ENCODE assay signal across 9 mouse cellular contexts in the genomic region with DNA sequence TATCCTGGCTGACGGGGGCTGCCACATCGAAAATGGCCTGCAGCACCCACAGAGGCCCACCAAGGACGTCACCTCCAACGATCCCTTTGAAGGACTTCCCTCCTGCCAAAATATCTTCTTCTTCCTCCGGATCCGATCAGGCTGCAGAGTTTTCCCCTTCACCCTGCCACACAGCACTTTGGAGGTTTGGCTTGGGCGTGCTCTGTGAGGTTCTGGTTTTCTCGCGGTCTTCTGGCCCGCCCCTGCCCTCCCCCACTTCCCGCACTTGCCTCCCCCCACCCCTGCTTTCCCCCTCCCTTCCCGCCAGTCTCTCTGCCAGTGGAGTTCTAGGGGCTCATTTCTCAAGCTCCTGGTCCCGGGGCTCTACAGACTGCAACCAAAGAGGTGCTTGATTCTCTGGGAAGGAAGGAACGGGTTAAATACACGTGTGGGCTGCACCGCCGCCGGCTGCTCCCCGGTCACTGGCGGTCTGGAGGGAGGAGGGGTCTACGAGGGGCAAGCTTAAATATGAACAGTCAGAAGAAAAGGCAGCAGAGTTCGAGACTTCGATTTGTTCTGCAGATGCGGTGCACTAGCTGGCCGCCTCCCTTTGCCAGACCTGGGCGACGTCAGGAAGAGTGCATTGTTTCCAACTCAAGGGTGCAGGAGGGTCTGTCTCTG. TPM values are rescaled to one million over a fixed set of nuclear protein-coding genes. Genes with fewer than 3 reads are reported as not detected.
DNase-seq lines count a peak whose midpoint lies in the region; ATAC-seq and TF ChIP-seq lines count a peak whose summit lies in the region.
"Had no signal": no experiment of that assay in that cellular context is flagged by ENCODE, and none has a peak within 500 bp of the region (broad histone marks: within the 10 kb centered on the region; RNA-seq: fewer than 3 reads in every experiment).

TSS of gene Ntf3 (minus strand) at position 363 of the 660 bp plus-strand sequence.

- H3K4me1 ChIP-seq in forebrain, postnatal 0 days (ENCODE audit: insufficient read depth), result peaks cover 15% of the 10 kb centered on the region
- 0 out of 2 replicates have a peak, but pooled peaks cover 18% of the 10 kb centered on the region for H3K4me1 ChIP-seq in kidney, postnatal 0 days (replicated peaks; ENCODE audit: insufficient read depth, low read length)
- H3K4me1 ChIP-seq in thymus, adult 2 months (replicated peaks; ENCODE audit: control insufficient read depth, insufficient read depth, low read length), result no peaks in the 10 kb centered on the region

- H3K27me3 ChIP-seq in forebrain, postnatal 0 days (ENCODE audit: insufficient read depth, low read length), result peaks cover 49% of the 10 kb centered on the region
- H3K27me3 ChIP-seq in kidney, postnatal 0 days (ENCODE audit: insufficient read depth, low read length), result no peaks in the 10 kb centered on the region
- H3K27me3 ChIP-seq in thymus, adult 2 months (ENCODE audit: control insufficient read depth, insufficient read depth, low read length), result no peaks in the 10 kb centered on the region; the same call in 1 of the 2 replicates

- TF ChIP-seq CTCF in forebrain, postnatal 0 days (IDR thresholded peaks at IDR 0.05; ENCODE audit: low read depth), result no peak
- no peak for TF ChIP-seq CTCF in kidney, postnatal 0 days (IDR thresholded peaks at IDR 0.05; ENCODE audit: low read depth)
- no peak for TF ChIP-seq CTCF in thymus, adult 2 months (IDR thresholded peaks at IDR 0.05; ENCODE audit: borderline replicate concordance, control insufficient read depth, extremely low read depth, insufficient read depth, low read length, poor library complexity)

- ATAC-seq in forebrain, postnatal 0 days, result no peak
- ATAC-seq in kidney, postnatal 0 days (replicated peaks; ENCODE audit: low FRiP score, low read depth), result no peak

- no peak within 1 kb of the TSS for H3K9ac ChIP-seq in forebrain, postnatal 0 days
- H3K9ac ChIP-seq in kidney, postnatal 0 days (ENCODE audit: low read depth, low read length), result peak within 1 kb of the TSS; percentile 23; the same call in 1 of the 2 replicates

- no peaks in the 10 kb centered on the region for H3K9me3 ChIP-seq in forebrain, postnatal 0 days (ENCODE audit: low read length)
- no peaks in the 10 kb centered on the region for H3K9me3 ChIP-seq in kidney, postnatal 0 days (replicated peaks; ENCODE audit: low read length)

- H3K27ac ChIP-seq in forebrain, postnatal 0 days (ENCODE audit: low read depth, low read length), result no peak within 1 kb of the TSS
- H3K27ac ChIP-seq in kidney, postnatal 0 days, result no peak within 1 kb of the TSS
- H3K27ac ChIP-seq in thymus, adult 2 months (ENCODE audit: control insufficient read depth, insufficient read depth, low read length), result no peak within 1 kb of the TSS

- H3K4me3 ChIP-seq in forebrain, postnatal 0 days (ENCODE audit: low read depth, low read length), result peak within 1 kb of the TSS; percentile 9
- peak within 1 kb of the TSS; percentile 33 for H3K4me3 ChIP-seq in kidney, postnatal 0 days (replicated peaks; ENCODE audit: low read depth, low read length)
- no peak within 1 kb of the TSS for H3K4me3 ChIP-seq in thymus, adult 2 months (ENCODE audit: control insufficient read depth, insufficient read depth, low read length)

- DNase-seq in layer of hippocampus, postnatal 36 days, result no peak
- no peak for DNase-seq in layer of hippocampus, adult 11-12 months (ENCODE audit: low spot score)
- DNase-seq in forebrain, postnatal 0 days, result no peak
- peak; percentile 67 for DNase-seq in kidney, postnatal 0 days (ENCODE audit: low spot score)
- DNase-seq in retina, embryonic 14.5 days (ENCODE audit: low spot score), result peak; percentile 44
- no peak for DNase-seq in thymus, adult 2 months
- DNase-seq in right cerebral cortex, adult 18-20 months, result no peak
- DNase-seq in ovary, postnatal 10 days (ENCODE audit: low spot score), result no peak

- TF ChIP-seq POLR2A in thymus, adult 2 months (IDR thresholded peaks at IDR 0.05; ENCODE audit: control insufficient read depth, extremely low read depth, insufficient read depth, low read length, poor library complexity), result no peak

- H3K4me2 ChIP-seq in forebrain, postnatal 0 days (ENCODE audit: low read depth), result peak within 1 kb of the TSS; percentile 65
- H3K4me2 ChIP-seq in kidney, postnatal 0 days (ENCODE audit: low read length), result peak within 1 kb of the TSS; percentile 89

- WGBS in forebrain, postnatal 0 days, result 3% methylated on average over 27 of the region's 27 CpGs
- WGBS in kidney, postnatal 0 days, result under 1% methylated on average over 27 of the region's 27 CpGs
- WGBS in thymus, adult 2 months, result 2% methylated on average over 27 of the region's 27 CpGs

- H3K36me3 ChIP-seq in forebrain, postnatal 0 days (ENCODE audit: insufficient read depth), result no peaks in the 10 kb centered on the region
- no peaks in the 10 kb centered on the region for H3K36me3 ChIP-seq in kidney, postnatal 0 days (ENCODE audit: insufficient read depth, low read length)
- H3K36me3 ChIP-seq in thymus, adult 2 months (ENCODE audit: control insufficient read depth, insufficient read depth, low read length), result no peaks in the 10 kb centered on the region

RNA-seq across cellular contexts. Expression of gene Ntf3, which starts in this region (rescaled TPM):
- total RNA-seq in layer of hippocampus, postnatal 36 days (2021), result 10 to 100 TPM; 11.3 to 12.9 TPM
- total RNA-seq in forebrain, postnatal 0 days (2014; rRNA removed), result 13.8 and 14.4 TPM in 2 replicates
- polyA plus RNA-seq in forebrain, postnatal 0 days (2015; fragmentation: Nextera tagmentation; extraction: Ambion mirVana), result 14.1 and 15.9 TPM in 2 replicates
- polyA plus RNA-seq in kidney, postnatal 0 days (2015; fragmentation: Nextera tagmentation; extraction: Ambion mirVana), result 14.6 TPM in 2 replicates
- 0.40 and 0.42 TPM in 2 replicates for polyA plus RNA-seq in thymus, adult 2 months (2012; rRNA removed)
- total RNA-seq: hematopoietic stem cell, adult 5-6 weeks had no signal

Comparison
In these comparisons a context has a peak if more than half of its experiments do, and no peak if none do; other contexts are left out.
1. RNA of gene Ntf3 (polyA plus RNA-seq): 14.6 TPM in kidney, postnatal 0 days and 14.1 to 15.9 TPM in forebrain, postnatal 0 days; 0.40 to 0.42 TPM in thymus, adult 2 months; every median in the first group is over 10 times any median in the second.
2. DNase-seq: peak in kidney, postnatal 0 days (single experiment) and retina, embryonic 14.5 days (single experiment); none in layer of hippocampus, postnatal 36 days (0 of 2), layer of hippocampus, adult 11-12 months (single experiment), forebrain, postnatal 0 days (single experiment), thymus, adult 2 months (single experiment), right cerebral cortex, adult 18-20 months (single experiment) and ovary, postnatal 10 days (single experiment).